Mouse (Mus musculus): ENCODE measurements around the gene Snx29. TPM values are rescaled to one million over a fixed set of nuclear protein-coding genes. Genes with fewer than 3 reads are reported as not detected.
"Not testable (repeated sequence)": the region's sequence is repeated elsewhere in the genome, so short reads cannot be mapped to it uniquely, and the experiment has no call there.

The Snx29 gene
- polyA plus RNA-seq, 1 experiment from 2014 or later: 13.0 TPM

DNA sequence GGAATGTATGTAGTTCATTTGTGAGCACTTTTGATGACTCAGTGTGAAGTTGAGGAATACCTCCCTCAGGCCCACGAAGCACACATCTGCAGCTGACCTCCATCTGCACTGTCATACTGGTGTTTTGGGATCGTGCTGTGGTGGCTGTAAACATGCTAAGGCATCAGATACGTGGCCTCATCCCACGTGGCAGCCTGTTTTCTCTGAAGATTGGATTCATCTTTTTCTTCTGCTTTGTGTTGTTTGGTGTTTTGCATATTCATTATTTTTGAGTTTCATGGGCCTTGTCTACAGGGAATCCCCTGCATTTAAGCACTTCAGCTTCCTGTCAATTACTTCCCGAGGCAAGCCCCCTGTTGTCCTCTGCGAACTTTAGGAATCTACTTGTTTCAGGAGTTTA, 246.4 kb downstream of the Snx29 start:
- ATAC-seq: no peak
- H3K36me3 ChIP-seq (ENCODE audit: poor library complexity, severe bottlenecking): 0 out of 2 replicates have a peak, but pooled peaks cover 4% of the 10 kb centered on the region
- no peak overlapping the region for H3K9ac ChIP-seq
- 74% methylated on average over 6 of the region's 6 CpGs for WGBS
- H3K9me3 ChIP-seq (replicated peaks): no peaks in the 10 kb centered on the region
- H3K27me3 ChIP-seq: no peaks in the 10 kb centered on the region
- no peak overlapping the region for H3K27ac ChIP-seq
- H3K4me2 ChIP-seq: no peak overlapping the region
- no peaks in the 10 kb centered on the region for H3K4me1 ChIP-seq
- H3K4me3 ChIP-seq: no peak overlapping the region

DNA sequence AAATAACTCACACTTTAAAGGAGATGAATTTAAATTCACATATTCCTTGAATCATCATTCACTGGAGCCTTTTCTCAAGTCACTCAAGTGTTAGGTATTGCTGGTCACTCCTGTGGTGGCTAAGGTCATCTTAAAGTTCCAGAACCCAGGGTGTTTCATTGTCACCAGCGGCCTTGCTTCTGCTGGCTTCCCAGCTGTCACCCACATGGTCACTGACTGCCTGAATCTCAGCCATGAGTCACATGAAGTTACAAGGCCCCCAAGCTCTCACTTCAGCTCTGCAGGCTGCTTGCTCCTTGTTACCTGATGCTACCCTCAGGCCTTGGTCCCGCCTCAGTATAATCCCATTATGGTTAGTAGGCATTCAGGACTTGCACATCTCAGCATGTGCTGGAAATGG, 247.4 kb downstream of the Snx29 start:
- no peak overlapping the region for H3K9ac ChIP-seq
- H3K27me3 ChIP-seq: no peaks in the 10 kb centered on the region
- no peak for ATAC-seq
- no peak overlapping the region for H3K4me3 ChIP-seq
- no peak overlapping the region for H3K4me2 ChIP-seq
- H3K9me3 ChIP-seq (replicated peaks): no peaks in the 10 kb centered on the region
- no peak overlapping the region for H3K27ac ChIP-seq
- no peaks in the 10 kb centered on the region for H3K4me1 ChIP-seq
- WGBS: 60% methylated on average over 2 of the region's 2 CpGs
- H3K36me3 ChIP-seq (ENCODE audit: poor library complexity, severe bottlenecking): 0 out of 2 replicates have a peak, but pooled peaks cover 4% of the 10 kb centered on the region

DNA sequence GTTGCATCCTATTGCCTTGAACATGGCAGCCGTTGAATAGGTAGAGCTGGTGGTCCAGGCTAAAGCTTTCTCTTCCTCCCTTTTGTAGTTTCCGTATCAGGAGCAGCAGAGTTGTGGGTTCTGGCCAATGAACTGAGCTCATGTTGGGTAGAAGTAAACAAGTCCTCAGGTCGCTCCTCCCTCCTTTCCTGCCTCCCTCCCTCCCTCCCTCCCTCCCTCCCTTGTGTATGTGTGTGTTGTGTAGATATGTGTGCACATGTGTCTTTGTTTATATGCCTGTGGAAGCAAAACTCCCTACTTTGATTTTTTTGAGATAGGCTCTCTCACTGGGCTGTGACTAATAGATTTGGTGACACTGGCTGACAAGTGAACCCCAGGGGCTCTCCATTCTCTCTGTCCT, 251.8 kb downstream of the Snx29 start:
- no peaks in the 10 kb centered on the region for H3K4me1 ChIP-seq
- no peak overlapping the region for H3K27ac ChIP-seq
- no peak for ATAC-seq
- 0 out of 2 replicates have a peak, but pooled peaks cover 4% of the 10 kb centered on the region for H3K36me3 ChIP-seq (ENCODE audit: poor library complexity, severe bottlenecking)
- 91% methylated on average over 3 of the region's 3 CpGs for WGBS
- H3K9me3 ChIP-seq (replicated peaks): no peaks in the 10 kb centered on the region
- H3K27me3 ChIP-seq: no peaks in the 10 kb centered on the region
- H3K9ac ChIP-seq: no peak overlapping the region
- no peak overlapping the region for H3K4me3 ChIP-seq
- H3K4me2 ChIP-seq: no peak overlapping the region

DNA sequence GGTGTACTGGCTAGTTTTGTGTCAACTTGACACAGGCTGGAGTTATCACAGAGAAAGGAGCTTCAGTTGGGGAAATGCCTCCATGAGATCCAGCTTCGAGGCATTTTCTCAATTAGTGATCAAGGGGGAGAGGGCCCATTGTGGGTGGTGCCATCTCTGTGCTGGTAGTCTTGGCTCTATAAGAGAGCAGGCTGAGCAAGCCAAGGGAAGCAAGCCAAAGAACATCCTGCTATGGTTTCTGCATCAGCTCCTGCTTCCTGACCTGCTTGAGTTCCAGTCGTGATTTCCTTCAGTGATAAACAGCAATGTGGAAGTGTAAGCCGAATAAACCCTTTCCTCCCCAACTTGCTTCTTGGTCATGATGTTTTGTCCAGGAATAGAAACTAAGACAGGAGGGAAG, 253.0 kb downstream of the Snx29 start:
- not testable (repeated sequence) for H3K27me3 ChIP-seq; H3K27ac ChIP-seq; H3K4me2 ChIP-seq; ATAC-seq; H3K9me3 ChIP-seq (replicated peaks); H3K4me3 ChIP-seq; H3K4me1 ChIP-seq; H3K36me3 ChIP-seq (ENCODE audit: poor library complexity, severe bottlenecking); H3K9ac ChIP-seq
- WGBS: 77% methylated on average over 3 of the region's 3 CpGs

DNA sequence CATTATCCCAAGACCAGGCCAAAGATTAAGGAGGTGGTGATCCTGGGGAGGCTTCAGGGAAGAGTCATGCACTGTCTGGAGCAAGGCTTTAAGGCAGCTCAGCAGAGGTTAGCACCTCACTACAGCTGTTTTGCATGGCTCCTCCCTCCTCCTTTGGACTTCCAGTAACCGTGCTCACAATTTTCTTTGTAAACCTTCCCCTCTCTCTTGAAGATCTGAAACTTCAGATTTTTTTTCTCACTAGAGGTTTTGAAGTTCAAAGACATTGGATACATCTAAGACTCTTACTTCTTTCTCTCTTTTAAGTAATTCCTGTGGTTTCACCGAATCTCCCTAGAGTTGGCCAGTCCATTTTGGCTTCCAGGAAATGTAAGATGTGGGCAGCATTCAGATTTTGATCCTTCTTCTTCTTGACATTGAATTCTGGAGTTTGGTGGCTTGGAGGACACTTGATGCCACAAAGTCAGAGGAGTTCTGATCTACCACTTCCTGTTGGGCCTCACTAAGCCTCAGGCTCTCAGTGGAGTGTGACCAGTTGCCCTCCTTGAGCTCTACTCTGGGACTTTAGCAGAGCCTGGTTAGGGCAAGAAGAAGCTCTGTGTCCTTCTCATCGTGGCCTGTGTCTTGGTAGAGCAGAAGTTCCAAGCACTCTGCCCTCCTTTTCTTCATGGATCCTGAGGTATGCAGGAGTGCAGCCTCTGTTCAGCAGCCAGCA, 255.0 kb downstream of the Snx29 start:
- no peak overlapping the region for H3K9ac ChIP-seq
- H3K36me3 ChIP-seq (ENCODE audit: poor library complexity, severe bottlenecking): no peaks in the 10 kb centered on the region
- ATAC-seq: no peak
- no peaks in the 10 kb centered on the region for H3K27me3 ChIP-seq
- 79% methylated on average over 3 of the region's 3 CpGs for WGBS
- no peak overlapping the region for H3K27ac ChIP-seq
- H3K4me1 ChIP-seq: no peaks in the 10 kb centered on the region
- no peak overlapping the region for H3K4me3 ChIP-seq
- no peaks in the 10 kb centered on the region for H3K9me3 ChIP-seq (replicated peaks)
- H3K4me2 ChIP-seq: no peak overlapping the region

DNA sequence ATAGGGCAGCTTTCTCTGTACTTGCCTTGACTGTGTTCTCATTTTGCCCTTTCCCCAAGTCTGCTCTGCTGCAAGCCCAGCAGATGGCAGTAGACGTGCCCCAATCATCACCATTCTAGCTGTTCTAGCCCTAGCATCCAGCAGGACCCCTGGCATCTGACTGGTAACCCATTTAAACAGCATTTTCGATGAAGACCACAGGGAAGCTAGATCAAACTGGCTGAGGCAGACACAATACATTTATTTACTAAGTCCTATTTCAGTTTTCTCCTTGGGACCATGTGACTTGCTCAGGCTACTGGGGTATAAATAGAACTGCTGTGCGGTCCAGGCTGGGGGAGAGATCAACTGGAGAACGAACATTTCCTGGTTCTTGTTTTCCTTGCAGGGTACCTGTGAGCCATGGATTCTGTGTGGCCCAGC, 257.0 kb downstream of the Snx29 start:
- Histone ChIP-seq H3K9me3 (replicated peaks) (no peaks in the 10 kb centered on the region), H3K27me3 (no peaks in the 10 kb centered on the region), H3K4me3 (no peak overlapping the region), H3K4me2 (no peak overlapping the region), H3K27ac (no peak overlapping the region), H3K9ac (no peak overlapping the region), H3K36me3 (ENCODE audit: poor library complexity, severe bottlenecking) (no peaks in the 10 kb centered on the region), H3K4me1 (no peaks in the 10 kb centered on the region)
- WGBS: 54% methylated on average over 4 of the region's 4 CpGs
- ATAC-seq: peak; percentile 84

DNA sequence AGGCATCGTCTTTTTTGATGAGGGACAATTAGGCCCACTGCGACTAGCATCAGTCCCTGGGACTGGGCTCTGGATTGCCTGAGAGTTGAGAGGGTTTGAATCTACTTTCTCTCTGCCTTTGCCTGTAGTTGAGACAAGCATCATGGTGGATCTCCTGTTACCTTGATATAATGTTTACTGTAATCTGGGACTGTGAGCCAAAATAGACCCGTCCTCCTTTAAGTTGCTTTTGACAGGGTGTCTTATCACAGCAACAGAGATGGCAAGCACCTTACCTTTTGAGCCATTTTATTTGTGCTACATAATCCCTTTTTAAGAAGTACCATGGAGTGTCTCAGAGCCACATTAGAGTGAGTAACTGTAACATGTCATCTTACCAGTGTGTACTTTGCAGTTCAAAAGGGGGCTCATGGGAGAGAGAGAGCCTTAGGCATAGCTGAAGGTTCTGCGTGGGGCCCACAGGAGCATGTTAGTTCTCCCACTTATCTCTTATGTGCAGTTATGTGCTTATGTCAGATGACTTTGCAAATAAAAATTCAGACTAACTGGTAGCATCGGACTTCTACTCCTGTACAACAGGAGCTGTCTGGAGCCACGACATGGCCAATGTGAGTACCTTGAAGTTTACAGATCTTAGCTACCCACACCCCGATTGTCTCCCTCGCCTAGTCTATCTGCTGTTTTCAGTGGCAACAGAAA, 261.4 kb downstream of the Snx29 start:
- no peaks in the 10 kb centered on the region for H3K27me3 ChIP-seq
- H3K9me3 ChIP-seq (replicated peaks): no peaks in the 10 kb centered on the region
- no peak overlapping the region for H3K4me2 ChIP-seq
- no peak overlapping the region for H3K9ac ChIP-seq
- no peak overlapping the region for H3K4me3 ChIP-seq
- H3K4me1 ChIP-seq: no peaks in the 10 kb centered on the region
- no peak overlapping the region for H3K27ac ChIP-seq
- no peaks in the 10 kb centered on the region for H3K36me3 ChIP-seq (ENCODE audit: poor library complexity, severe bottlenecking)
- WGBS: 92% methylated on average over 8 of the region's 8 CpGs
- no peak for ATAC-seq

DNA sequence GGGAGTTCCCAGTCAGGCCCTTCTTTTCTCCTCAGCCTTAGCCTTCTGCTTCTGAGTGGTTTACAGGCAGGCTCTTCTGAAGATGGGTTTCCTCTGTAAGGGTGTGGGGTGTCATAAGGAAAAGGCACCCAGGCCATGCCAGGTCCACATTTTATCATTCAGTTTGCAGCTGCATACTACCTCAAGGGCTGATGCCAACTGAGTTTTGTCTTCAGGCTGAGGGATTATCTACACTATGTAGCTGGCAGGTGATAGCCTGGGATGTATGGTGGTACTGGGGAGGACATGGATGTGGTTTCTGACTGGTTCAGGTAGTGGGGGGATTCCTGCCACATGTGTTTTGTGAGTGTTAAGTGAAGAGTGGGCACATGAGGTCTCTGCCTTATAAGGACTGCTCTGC, 266.0 kb downstream of the Snx29 start:
- Histone ChIP-seq H3K9ac (no peak overlapping the region), H3K4me3 (no peak overlapping the region), H3K27me3 (no peaks in the 10 kb centered on the region), H3K4me1 (no peaks in the 10 kb centered on the region), H3K9me3 (replicated peaks) (no peaks in the 10 kb centered on the region), H3K27ac (no peak overlapping the region), H3K4me2 (no peak overlapping the region), H3K36me3 (ENCODE audit: poor library complexity, severe bottlenecking) (no peaks in the 10 kb centered on the region)
- no peak for ATAC-seq

DNA sequence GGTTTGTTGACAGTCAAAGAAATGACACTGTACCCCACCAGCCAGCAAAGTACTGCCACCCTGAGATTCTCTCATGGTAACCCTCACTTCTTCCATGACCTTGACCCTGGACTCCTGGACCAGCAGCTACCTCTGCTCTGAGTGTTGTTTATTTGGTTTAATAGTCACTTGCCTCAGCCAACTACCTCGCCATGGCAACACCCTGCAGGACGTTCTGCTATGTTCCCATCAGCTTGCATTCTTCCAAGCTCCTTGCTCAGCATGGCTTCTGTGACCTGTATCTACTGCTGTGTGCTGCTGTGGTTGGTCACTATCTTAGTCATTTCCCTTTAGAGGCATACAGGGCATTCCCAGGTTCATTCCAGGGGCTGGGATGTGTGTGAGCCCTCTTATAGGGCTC, 266.6 kb downstream of the Snx29 start:
- Histone ChIP-seq H3K27me3 (no peaks in the 10 kb centered on the region), H3K9ac (no peak overlapping the region), H3K4me2 (no peak overlapping the region), H3K4me1 (no peaks in the 10 kb centered on the region), H3K4me3 (no peak overlapping the region), H3K9me3 (replicated peaks) (no peaks in the 10 kb centered on the region), H3K27ac (no peak overlapping the region), H3K36me3 (ENCODE audit: poor library complexity, severe bottlenecking) (no peaks in the 10 kb centered on the region)
- 64% methylated on average over 2 of the region's 2 CpGs for WGBS
- no peak for ATAC-seq

DNA sequence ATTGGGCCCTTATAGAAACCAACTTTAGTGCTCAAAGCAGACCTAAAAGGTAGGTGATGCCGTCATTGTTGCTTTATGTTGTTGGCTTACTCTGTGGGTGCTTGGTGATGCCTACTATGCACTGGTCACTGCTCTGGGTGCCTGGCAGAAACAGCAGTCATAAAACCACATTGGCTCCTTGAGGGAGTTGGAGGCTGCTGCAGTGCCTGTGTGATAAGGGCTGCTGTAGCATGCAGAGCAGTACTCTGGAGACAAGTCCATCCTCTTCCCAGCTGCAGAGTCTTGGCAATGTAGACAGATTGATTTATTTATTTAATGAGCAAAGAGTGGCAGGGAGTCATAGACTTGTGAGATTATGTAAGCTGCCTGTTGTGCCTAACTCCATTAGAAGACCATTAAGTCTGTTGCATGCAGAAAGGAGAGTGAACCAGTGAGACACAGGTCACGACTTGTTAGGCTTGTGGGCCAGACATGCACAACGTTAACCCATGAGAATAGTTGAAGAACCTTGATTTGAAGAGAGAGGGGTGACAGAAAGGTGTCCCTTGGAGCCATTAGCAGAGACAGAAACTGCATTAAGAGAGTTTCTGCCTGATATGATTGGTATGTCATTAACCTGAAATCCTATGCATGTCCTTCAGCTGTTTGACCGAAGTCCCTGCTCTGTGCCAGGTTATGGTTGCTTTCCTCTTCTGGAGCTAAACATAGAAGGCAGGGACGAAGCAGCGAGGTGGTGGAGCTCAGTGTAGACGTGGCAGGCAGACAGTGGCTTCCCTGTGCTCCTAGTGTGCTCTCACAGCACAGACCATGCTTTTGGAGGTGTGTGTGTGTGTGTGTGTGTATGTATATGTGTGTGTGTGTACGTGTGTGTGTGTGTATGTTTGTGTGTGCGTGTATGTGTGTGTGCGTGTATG, 267.3 kb downstream of the Snx29 start:
- H3K4me3 ChIP-seq: no peak overlapping the region
- H3K4me2 ChIP-seq: no peak overlapping the region
- no peaks in the 10 kb centered on the region for H3K4me1 ChIP-seq
- no peaks in the 10 kb centered on the region for H3K36me3 ChIP-seq (ENCODE audit: poor library complexity, severe bottlenecking)
- H3K27me3 ChIP-seq: no peaks in the 10 kb centered on the region
- no peak overlapping the region for H3K9ac ChIP-seq
- no peak overlapping the region for H3K27ac ChIP-seq
- WGBS: 85% methylated on average over 10 of the region's 10 CpGs
- peak; percentile 19; the same call in 1 of the 2 replicates for ATAC-seq
- no peaks in the 10 kb centered on the region for H3K9me3 ChIP-seq (replicated peaks)

DNA sequence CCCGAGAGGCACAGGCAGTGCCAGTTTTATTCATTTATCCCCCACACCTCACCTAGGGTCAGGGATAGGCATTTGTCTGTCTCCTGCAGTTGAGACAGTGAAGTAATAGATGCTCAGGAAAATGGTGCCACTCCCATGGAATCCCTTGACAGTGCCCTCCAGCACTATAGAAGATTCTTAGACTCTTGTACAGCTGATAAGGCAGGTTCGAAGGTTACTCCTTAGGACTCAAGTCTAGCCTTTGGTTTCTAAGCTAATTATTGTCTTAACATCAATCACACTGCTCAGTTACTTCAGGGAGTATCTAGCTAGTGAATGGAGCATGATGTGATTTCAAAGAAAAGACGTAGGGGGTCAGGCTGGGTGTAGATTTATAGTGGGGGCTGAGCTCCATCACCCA, 273.9 kb downstream of the Snx29 start:
- Histone ChIP-seq H3K9ac (no peak overlapping the region), H3K27me3 (no peaks in the 10 kb centered on the region), H3K4me1 (peaks cover 9% of the 10 kb centered on the region; the same call in 1 of the 2 replicates), H3K36me3 (ENCODE audit: poor library complexity, severe bottlenecking) (no peaks in the 10 kb centered on the region), H3K9me3 (replicated peaks) (no peaks in the 10 kb centered on the region), H3K27ac (no peak overlapping the region), H3K4me3 (no peak overlapping the region), H3K4me2 (no peak overlapping the region)
- ATAC-seq: no peak
- 88% methylated on average over 3 of the region's 3 CpGs for whole genome bisulfite sequencing

DNA sequence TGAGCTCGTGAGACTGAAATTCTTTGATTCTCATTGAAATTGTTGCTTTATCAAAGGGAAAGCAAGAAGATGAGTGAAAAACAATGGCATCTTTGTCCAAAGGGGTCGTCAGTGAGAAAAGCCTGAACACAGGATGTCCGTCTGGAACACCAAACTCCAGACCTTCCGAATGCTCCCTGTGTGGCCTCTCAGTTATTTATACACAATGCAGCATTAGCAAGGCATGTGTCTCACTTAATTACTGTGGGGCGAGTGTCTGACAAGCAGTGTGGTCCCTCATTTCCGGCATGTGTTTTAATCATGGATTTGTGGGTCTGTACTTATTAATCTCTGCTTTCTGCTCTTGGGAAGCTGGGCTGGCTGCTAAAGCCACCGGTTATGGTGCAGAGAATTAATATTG, 275.1 kb downstream of the Snx29 start:
- no peak overlapping the region for H3K9ac ChIP-seq
- H3K4me3 ChIP-seq: no peak overlapping the region
- ATAC-seq: no peak
- peaks cover 9% of the 10 kb centered on the region; the same call in 1 of the 2 replicates for H3K4me1 ChIP-seq
- H3K36me3 ChIP-seq (ENCODE audit: poor library complexity, severe bottlenecking): no peaks in the 10 kb centered on the region
- H3K27me3 ChIP-seq: no peaks in the 10 kb centered on the region
- H3K9me3 ChIP-seq (replicated peaks): no peaks in the 10 kb centered on the region
- WGBS: 27% methylated on average over 7 of the region's 7 CpGs
- no peak overlapping the region for H3K4me2 ChIP-seq
- H3K27ac ChIP-seq: no peak overlapping the region

All from forebrain, embryonic 13.5 days (tissue).